Mouse (Mus musculus): ENCODE results near the gene Rph3al.
A peak's percentile ranks its signal among the peaks of the same experiment; 100 is the strongest.

The Rph3al gene

GRCm38 (mm10) chr11:75906556-75906955, 31.7 kb downstream of the Rph3al start:
- no peak for DNase-seq (ENCODE audit: low spot score in 2 of 2)

GRCm38 (mm10) chr11:75904982-75905381, 33.2 kb downstream of the Rph3al start:
- no peak for DNase-seq (ENCODE audit: low spot score in 2 of 2)

DNA sequence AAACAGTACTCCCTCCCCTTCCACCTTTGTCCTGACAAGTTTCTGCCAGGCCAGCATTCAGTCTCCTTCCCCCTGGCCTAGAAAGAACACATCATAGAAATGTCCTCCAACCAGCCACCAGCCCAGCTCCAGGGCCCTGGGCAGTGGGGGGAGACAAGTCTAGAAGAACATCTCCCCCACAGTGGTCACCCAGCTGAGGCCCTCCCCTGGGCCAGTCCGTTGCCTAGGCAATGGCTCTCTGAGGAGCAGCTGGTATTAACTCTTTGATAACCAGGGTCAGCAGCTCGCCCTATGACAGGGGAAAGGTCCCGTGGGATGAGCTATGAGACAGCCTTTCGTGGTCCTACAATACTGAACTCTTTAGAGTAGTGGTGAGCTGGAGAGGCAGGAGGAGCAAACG, 33.7 kb downstream of the Rph3al start:
- no peak for DNase-seq (ENCODE audit: low spot score in 2 of 2)

DNA sequence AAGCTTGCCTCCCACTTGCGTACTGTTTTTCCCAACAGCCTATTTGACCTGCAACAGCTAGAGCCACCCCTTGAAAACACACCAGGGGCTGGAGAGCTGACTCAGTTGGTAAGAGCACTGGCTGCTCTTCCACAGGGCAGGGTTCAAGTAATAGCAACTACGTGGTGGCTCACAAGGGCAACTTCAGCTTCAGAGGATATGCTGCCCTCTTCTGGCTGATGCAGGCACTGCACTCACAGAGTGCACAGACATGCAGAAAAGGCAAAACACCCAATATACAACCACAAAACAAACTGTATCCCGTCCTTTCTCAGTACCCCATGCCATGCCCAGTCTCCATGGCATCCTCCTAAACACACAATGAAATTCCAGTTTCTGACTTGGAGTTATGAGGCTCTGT, 34.7 kb downstream of the Rph3al start:
- DNase-seq (ENCODE audit: low spot score in 2 of 2) = peak in 1 of 2 experiments; percentile 18

DNA sequence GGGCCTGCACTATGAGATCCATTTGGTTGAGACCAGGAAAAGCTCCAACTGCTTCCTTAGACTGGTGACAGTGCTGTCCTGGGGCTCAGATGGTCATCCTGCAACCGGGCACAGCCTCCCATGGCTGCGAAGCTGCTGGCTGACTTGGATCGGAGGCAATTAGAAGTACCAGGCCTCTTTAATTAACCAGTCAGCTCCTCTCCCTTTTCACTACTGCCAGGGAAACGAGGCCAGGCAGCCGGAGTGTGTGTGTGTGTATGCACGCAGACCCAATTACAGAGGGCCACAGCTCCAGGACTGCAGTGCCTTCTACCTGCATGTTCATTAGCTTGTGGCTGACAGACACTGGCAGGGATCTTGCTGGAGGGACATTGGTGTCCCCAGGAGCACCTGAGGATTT, 36.9 kb downstream of the Rph3al start:
- peak in 1 of 2 experiments; percentile 13 for DNase-seq (ENCODE audit: low spot score in 2 of 2)

DNA sequence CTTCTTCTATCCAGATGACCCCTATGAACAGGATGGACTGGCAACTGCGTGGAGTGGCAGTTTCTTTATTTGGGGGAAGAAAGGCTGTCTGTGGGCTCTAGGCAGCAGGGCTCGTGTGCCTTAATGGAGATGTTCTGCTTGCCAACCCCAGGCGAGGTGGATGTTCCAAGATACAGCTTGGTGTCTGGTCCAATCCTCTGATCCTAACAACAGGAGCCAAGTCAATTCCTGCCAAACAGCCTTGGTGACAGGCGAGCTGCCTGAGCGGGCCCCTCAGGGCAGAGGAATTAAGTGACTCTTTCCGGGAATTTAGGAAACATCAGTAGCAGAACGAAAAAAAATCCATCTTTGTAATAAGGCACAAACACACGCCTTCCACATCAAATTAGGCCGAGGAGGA, 38.6 kb downstream of the Rph3al start:
- no peak for DNase-seq (ENCODE audit: low spot score in 2 of 2)

DNA sequence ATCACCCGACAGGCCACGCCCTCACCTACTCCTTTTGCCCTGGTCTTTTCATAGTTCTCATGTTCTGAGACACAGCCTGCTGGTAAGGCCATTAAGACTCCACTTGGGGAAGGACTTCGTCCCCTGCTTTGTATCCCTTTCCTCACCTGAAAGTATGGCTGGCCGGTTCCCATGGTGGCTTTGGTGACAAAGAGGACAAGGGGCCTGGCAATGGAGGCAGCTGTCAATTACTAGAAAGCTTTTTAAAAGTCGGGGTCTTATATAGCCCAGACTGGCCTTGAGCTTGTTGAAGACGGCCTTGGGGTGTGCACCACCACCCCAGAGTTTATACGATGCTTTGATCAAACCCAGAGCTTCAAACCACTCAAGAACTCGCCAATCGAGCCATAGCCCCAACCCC, 39.7 kb downstream of the Rph3al start:
- no peak for DNase-seq (ENCODE audit: low spot score in 2 of 2)

DNA sequence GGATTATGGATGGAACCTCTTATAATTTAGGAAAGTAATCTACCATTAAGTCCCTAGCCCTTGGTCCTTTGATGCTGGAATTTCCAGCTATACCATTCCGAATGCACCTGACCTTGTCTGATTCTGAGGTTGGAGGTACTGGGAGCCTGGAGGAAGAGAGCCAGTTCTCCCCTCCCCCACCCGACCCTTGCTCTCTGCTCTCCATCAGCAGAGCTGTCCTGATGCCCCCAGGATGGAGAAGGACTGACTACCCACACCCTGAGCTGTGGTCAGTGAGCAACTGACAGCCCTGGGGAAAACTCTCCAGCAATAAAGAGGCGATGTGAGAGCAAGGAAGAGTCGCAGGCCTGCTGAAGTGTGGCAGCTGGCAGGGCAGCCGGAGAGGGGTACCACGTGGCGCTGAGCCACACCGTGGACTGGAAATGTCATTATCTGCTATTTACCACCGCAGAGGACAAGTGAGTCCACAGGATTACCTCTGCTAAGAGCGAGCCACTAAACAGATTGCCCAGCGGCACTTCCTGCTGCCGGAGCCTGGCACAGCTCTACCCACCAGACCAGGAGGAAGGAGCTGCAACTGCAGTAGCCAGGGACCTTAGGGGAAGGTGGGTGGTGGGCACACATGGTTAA, 43.3 kb downstream of the Rph3al start:
- DNase-seq (ENCODE audit: low spot score in 2 of 2) = no peak

GRCm38 (mm10) chr11:75893956-75894355, 44.3 kb downstream of the Rph3al start:
- no peak for DNase-seq (ENCODE audit: low spot score in 2 of 2)

DNA sequence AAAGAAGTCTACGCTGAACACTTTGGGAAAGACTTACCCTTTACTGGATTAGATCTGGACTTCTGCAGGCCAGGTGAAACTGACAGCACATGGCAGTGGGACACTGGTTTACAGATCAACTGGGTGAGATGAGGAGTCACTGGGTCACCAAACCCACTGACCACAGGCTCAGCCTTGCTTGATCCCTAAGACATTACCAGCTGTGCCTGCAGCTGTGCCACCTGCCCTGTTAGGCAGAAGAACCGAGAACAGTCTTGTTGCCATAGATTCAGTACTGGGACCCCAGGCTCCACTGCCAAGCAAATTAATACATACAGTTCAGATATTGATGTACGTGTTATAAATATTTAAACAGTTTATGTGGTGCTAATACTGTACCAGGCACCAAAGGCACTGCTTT, 50.9 kb downstream of the Rph3al start:
- DNase-seq (ENCODE audit: low spot score in 2 of 2) = no peak

DNA sequence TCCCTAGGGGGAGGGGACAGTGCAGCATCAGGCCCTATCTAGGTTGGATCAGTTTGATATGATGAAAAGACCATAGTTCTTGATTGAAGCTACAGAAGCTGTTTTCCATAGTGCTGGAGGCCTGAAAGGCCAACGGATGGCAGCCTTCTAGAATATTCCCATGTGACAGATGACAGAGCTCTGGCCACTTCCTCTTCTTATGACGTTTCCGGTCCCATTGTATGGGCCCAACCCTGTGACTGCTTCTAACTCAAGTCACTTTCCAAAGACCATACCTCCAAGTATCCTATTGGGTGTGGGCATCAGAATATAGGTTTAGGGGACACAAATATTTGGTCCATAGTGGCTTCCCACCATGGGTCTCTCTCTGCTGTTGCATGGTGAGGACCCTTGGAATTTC, 57.0 kb downstream of the Rph3al start:
- DNase-seq (ENCODE audit: low spot score in 2 of 2) = no peak

GRCm38 (mm10) chr11:75880064-75880463, 58.2 kb downstream of the Rph3al start:
- peak; percentile 74 to 81 for DNase-seq (ENCODE audit: low spot score in 2 of 2)

DNA sequence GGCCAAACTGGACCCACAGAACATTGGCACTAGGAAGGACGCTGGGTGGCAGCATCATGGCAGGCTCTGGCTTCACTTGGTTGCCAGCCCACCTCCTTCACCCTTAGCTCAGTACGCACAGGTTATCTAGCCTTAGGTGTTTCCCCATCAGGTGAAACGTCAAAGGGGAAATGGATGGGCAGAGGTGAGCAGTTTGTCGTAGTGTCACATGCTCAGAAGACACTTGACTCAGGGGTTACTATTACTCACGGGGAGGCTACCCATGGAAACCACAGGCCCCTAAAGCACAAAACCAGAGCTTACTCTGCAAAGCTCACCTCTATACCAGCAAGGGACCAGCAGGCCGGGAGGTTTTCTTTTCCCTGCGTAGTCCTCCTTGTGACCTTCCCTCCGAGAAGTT, 59.8 kb downstream of the Rph3al start:
- no peak for DNase-seq (ENCODE audit: low spot score in 2 of 2)

- no peak for DNase-seq (ENCODE audit: low spot score in 2 of 2)
Measured at GRCm38 (mm10) chr11:75876043-75876780, 62.0 kb downstream of the Rph3al start.

GRCm38 (mm10) chr11:75871688-75872087, 66.5 kb downstream of the Rph3al start:
- no peak for DNase-seq (ENCODE audit: low spot score in 2 of 2)

- DNase-seq (ENCODE audit: low spot score in 2 of 2) = no peak
Measured at GRCm38 (mm10) chr11:75870947-75871346, 67.3 kb downstream of the Rph3al start.

DNA sequence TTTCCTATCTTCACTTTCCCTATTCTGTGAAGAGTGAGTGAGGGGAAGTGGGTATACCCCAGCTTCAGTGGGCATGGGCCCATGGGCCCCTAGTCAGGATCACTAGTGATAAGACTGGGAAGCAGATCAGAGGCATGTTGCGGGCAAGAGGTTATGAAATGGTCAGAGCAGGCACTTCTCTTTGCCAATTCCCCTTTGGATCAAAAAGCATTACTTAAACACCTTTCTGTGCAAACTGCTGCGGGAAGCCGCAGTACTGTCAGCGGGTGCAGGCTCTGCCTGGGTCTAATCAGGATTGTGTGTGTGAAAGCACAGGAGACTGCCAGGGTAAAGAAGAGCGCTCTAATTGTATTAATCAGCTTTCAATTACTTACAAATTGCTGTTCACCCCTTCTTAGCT, 67.8 kb downstream of the Rph3al start:
- DNase-seq (ENCODE audit: low spot score in 2 of 2) = no peak

DNA sequence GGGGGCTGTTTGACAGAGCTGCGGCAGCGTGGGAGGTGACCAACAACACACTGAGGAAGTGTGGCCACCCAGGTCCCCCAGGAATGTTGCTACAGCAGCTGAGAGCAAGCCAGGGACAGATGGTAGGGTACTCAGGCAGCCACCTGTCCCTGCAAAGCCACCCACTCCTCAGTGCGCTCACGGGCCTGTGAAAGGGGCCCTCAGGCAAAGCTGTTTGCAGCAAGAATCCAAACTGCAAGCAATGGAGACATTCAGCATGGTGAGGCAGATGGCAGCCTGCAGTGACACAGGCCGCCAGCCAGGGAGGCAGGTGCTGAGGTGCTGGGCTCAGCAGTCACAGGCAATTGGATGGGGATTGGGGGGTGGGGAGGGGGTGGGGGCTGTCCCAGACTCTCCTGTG, 68.3 kb downstream of the Rph3al start:
- DNase-seq (ENCODE audit: low spot score in 2 of 2) = peak; percentile 87 to 88

GRCm38 (mm10) chr11:75866861-75867260, 71.4 kb downstream of the Rph3al start:
- DNase-seq (ENCODE audit: low spot score in 2 of 2) = no peak

GRCm38 (mm10) chr11:75865859-75866258, 72.4 kb downstream of the Rph3al start:
- peak in 1 of 2 experiments; percentile 31 for DNase-seq (ENCODE audit: low spot score in 2 of 2)

GRCm38 (mm10) chr11:75865253-75865619, 73.0 kb downstream of the Rph3al start:
- peak; percentile 30 to 36 for DNase-seq (ENCODE audit: low spot score in 2 of 2)

- no peak for DNase-seq (ENCODE audit: low spot score in 2 of 2)
Measured at GRCm38 (mm10) chr11:75864529-75865252, 73.5 kb downstream of the Rph3al start.

GRCm38 (mm10) chr11:75862466-75862865, 75.8 kb downstream of the Rph3al start:
- DNase-seq (ENCODE audit: low spot score in 2 of 2) = no peak

Data from right cerebral cortex, adult 2 months (tissue).